Mouse (Mus musculus): ENCODE results near the gene Hipk1. TPM values are rescaled to one million over a fixed set of nuclear protein-coding genes. Genes with fewer than 3 reads are reported as not detected.

Hipk1 gene
- polyA plus RNA-seq, 1 experiment = 16.7 TPM

GRCm38 (mm10) chr3:103734696-103735519 is 56.5 kb downstream of the Hipk1 start:
- TF ChIP-seq MYOG (IDR thresholded peaks at IDR 0.05; ENCODE audit: control insufficient read depth in 1 of 3, insufficient read depth in 1 of 3, insufficient read length in 2 of 3, low read depth in 2 of 3) (peak in 1 of 3 experiments; percentile 23), REST (IDR thresholded peaks at IDR 0.05; ENCODE audit: insufficient read depth, insufficient read length) (no peak), E2F4 (IDR thresholded peaks at IDR 0.05; ENCODE audit: insufficient read depth) (no peak), TCF12 (IDR thresholded peaks at IDR 0.05; ENCODE audit: insufficient read depth, poor library complexity, severe bottlenecking) (peak; percentile 61), CEBPB (IDR thresholded peaks at IDR 0.05; ENCODE audit: insufficient read depth, poor library complexity, severe bottlenecking) (peak; percentile 99), POLR2A (IDR thresholded peaks at IDR 0.05; ENCODE audit: insufficient read length, low read depth) (peak; percentile 17), MYOD1 (IDR thresholded peaks at IDR 0.05; ENCODE audit: control insufficient read depth in 1 of 3, insufficient read length in 2 of 3, low read depth in 2 of 3) (peak in 2 of 3 experiments; percentile 35 to 56)
- peaks cover 8% of the 10 kb centered on the region for H3K79me2 ChIP-seq (ENCODE audit: control insufficient read depth, insufficient read depth)
- H3K4me3 ChIP-seq = no peak overlapping the region
- H3ac ChIP-seq (ENCODE audit: control insufficient read depth, insufficient read length) = no peak overlapping the region
- H3K27me3 ChIP-seq (ENCODE audit: control insufficient read depth, insufficient read depth, insufficient read length) = no peaks in the 10 kb centered on the region
- H3K4me2 ChIP-seq (ENCODE audit: low read depth) = peak overlapping the region; percentile 96
- no peaks in the 10 kb centered on the region for H3K36me3 ChIP-seq (ENCODE audit: control insufficient read depth, insufficient read depth)

- H3K36me3 ChIP-seq (ENCODE audit: control insufficient read depth, insufficient read depth) = no peaks in the 10 kb centered on the region
- peak overlapping the region; percentile 96 for H3K4me2 ChIP-seq (ENCODE audit: low read depth)
- peaks cover 8% of the 10 kb centered on the region for H3K79me2 ChIP-seq (ENCODE audit: control insufficient read depth, insufficient read depth)
- no peak overlapping the region for H3K4me3 ChIP-seq
- no peak overlapping the region for H3ac ChIP-seq (ENCODE audit: control insufficient read depth, insufficient read length)
- TF ChIP-seq REST (IDR thresholded peaks at IDR 0.05; ENCODE audit: insufficient read depth, insufficient read length) = no peak
- no peak for TF ChIP-seq MYOD1 (IDR thresholded peaks at IDR 0.05; ENCODE audit: control insufficient read depth in 1 of 3, insufficient read length in 2 of 3, low read depth in 2 of 3)
- no peak for TF ChIP-seq TCF3 (IDR thresholded peaks at IDR 0.05; ENCODE audit: insufficient read length, low read depth)
- TF ChIP-seq SRF (IDR thresholded peaks at IDR 0.05; ENCODE audit: control insufficient read depth, insufficient read length, low read depth) = no peak
- TF ChIP-seq POLR2AphosphoS2 (IDR thresholded peaks at IDR 0.05; ENCODE audit: insufficient read length, low read depth) = no peak
- no peak for TF ChIP-seq TCF12 (IDR thresholded peaks at IDR 0.05; ENCODE audit: insufficient read depth, poor library complexity, severe bottlenecking)
- TF ChIP-seq E2F4 (IDR thresholded peaks at IDR 0.05; ENCODE audit: insufficient read depth) = no peak
- no peak for TF ChIP-seq MAX (IDR thresholded peaks at IDR 0.05; ENCODE audit: low read depth)
- no peak for TF ChIP-seq USF1 (IDR thresholded peaks at IDR 0.05; ENCODE audit: low read depth)
- TF ChIP-seq MYOG (IDR thresholded peaks at IDR 0.05; ENCODE audit: control insufficient read depth in 1 of 3, insufficient read depth in 1 of 3, insufficient read length in 2 of 3, low read depth in 2 of 3) = no peak
- TF ChIP-seq CEBPB (IDR thresholded peaks at IDR 0.05; ENCODE audit: insufficient read depth, poor library complexity, severe bottlenecking) = no peak
- TF ChIP-seq POLR2A (IDR thresholded peaks at IDR 0.05; ENCODE audit: insufficient read length, low read depth) = no peak
- H3K27me3 ChIP-seq (ENCODE audit: control insufficient read depth, insufficient read depth, insufficient read length) = no peaks in the 10 kb centered on the region
Measured at GRCm38 (mm10) chr3:103733799-103734695, 57.3 kb downstream of the Hipk1 start.

GRCm38 (mm10) chr3:103733176-103733575 is 58.2 kb downstream of the Hipk1 start:
- Histone ChIP-seq H3K79me2 (ENCODE audit: control insufficient read depth, insufficient read depth) (peaks cover 8% of the 10 kb centered on the region), H3ac (ENCODE audit: control insufficient read depth, insufficient read length) (no peak overlapping the region), H3K4me3 (no peak overlapping the region), H3K36me3 (ENCODE audit: control insufficient read depth, insufficient read depth) (no peaks in the 10 kb centered on the region), H3K27me3 (ENCODE audit: control insufficient read depth, insufficient read depth, insufficient read length) (no peaks in the 10 kb centered on the region), H3K4me2 (ENCODE audit: low read depth) (no peak overlapping the region)
- no peak for TF ChIP-seq CEBPB (IDR thresholded peaks at IDR 0.05; ENCODE audit: insufficient read depth, poor library complexity, severe bottlenecking)

- no peak for TF ChIP-seq POLR2A (IDR thresholded peaks at IDR 0.05; ENCODE audit: insufficient read length, low read depth)
- TF ChIP-seq MYOD1 (IDR thresholded peaks at IDR 0.05; ENCODE audit: control insufficient read depth in 1 of 3, insufficient read length in 2 of 3, low read depth in 2 of 3) = no peak
- TF ChIP-seq USF1 (IDR thresholded peaks at IDR 0.05; ENCODE audit: low read depth) = no peak
- no peak for TF ChIP-seq MYOG (IDR thresholded peaks at IDR 0.05; ENCODE audit: control insufficient read depth in 1 of 3, insufficient read depth in 1 of 3, insufficient read length in 2 of 3, low read depth in 2 of 3)
- no peak for TF ChIP-seq POLR2AphosphoS2 (IDR thresholded peaks at IDR 0.05; ENCODE audit: insufficient read length, low read depth)
- TF ChIP-seq MAX (IDR thresholded peaks at IDR 0.05; ENCODE audit: low read depth) = no peak
- TF ChIP-seq SRF (IDR thresholded peaks at IDR 0.05; ENCODE audit: control insufficient read depth, insufficient read length, low read depth) = no peak
- TF ChIP-seq CEBPB (IDR thresholded peaks at IDR 0.05; ENCODE audit: insufficient read depth, poor library complexity, severe bottlenecking) = no peak
- no peak for TF ChIP-seq TCF3 (IDR thresholded peaks at IDR 0.05; ENCODE audit: insufficient read length, low read depth)
- no peak for TF ChIP-seq E2F4 (IDR thresholded peaks at IDR 0.05; ENCODE audit: insufficient read depth)
- no peak for TF ChIP-seq REST (IDR thresholded peaks at IDR 0.05; ENCODE audit: insufficient read depth, insufficient read length)
- no peak for TF ChIP-seq TCF12 (IDR thresholded peaks at IDR 0.05; ENCODE audit: insufficient read depth, poor library complexity, severe bottlenecking)
Measured at GRCm38 (mm10) chr3:103732116-103732515, 59.2 kb downstream of the Hipk1 start.

More at GRCm38 (mm10) chr3:103732116-103732515, 59.2 kb downstream of the Hipk1 start:
- Histone ChIP-seq H3K4me2 (ENCODE audit: low read depth) (no peak overlapping the region), H3ac (ENCODE audit: control insufficient read depth, insufficient read length) (no peak overlapping the region), H3K36me3 (ENCODE audit: control insufficient read depth, insufficient read depth) (no peaks in the 10 kb centered on the region), H3K27me3 (ENCODE audit: control insufficient read depth, insufficient read depth, insufficient read length) (no peaks in the 10 kb centered on the region), H3K4me3 (no peak overlapping the region), H3K79me2 (ENCODE audit: control insufficient read depth, insufficient read depth) (peaks cover 2% of the 10 kb centered on the region)

All from myocyte (in vitro differentiated cells).